Mouse (Mus musculus): Measurements from ENCODE around the gene Rtraf. TPM values are rescaled to one million over a fixed set of nuclear protein-coding genes. Genes with fewer than 3 reads are reported as not detected.

Gene Rtraf
- total RNA-seq, 4 experiments from 2014 or later = 50.4 to 57.2 (median 54.8) TPM

DNA sequence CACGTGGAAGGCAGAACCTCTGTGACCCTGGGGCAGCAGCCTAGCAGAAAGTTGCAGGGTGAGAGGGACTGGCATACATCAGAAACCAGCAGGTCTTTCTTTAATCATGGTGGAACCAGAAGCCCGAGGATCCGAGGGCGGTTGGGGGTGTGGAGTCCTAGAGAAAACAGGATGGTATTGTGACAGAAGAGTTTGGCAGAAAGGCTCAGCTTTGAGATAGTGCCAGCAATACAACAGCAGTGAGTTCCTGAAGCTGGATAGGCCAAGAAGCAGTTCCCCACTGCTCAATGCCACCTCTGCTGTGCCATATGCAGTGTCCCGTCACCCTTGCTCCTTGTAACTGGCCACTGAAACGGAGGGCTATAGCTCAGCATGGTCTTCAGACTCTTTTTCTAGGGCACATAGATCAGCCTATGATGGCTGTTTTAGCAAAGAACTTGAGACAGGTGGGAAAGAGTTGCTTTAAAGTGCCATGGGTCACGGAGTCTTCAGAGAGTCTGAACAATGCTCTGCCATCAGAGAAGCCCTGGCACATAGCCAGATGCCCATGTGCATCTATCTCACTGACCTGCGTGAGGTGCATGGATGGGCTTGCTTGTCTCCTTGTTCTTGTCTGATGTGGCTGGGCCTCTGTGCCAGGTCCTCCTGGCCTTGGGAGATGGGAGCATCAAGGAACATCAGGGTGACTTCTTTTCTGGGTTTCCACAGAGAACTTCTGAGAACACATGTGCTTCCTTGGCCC is 22.0 kb downstream of the Rtraf start:
- peak in 1 of 2 experiments; percentile 44 for DNase-seq (ENCODE audit: low spot score in 2 of 2)

- DNase-seq (ENCODE audit: low spot score in 2 of 2) = no peak
These were observed 23.1 kb downstream of the Rtraf start for GRCm38 (mm10) chr14:19800485-19800884.

GRCm38 (mm10) chr14:19796541-19797304 is 26.9 kb downstream of the Rtraf start:
- no peak for DNase-seq (ENCODE audit: low spot score in 2 of 2)

DNA sequence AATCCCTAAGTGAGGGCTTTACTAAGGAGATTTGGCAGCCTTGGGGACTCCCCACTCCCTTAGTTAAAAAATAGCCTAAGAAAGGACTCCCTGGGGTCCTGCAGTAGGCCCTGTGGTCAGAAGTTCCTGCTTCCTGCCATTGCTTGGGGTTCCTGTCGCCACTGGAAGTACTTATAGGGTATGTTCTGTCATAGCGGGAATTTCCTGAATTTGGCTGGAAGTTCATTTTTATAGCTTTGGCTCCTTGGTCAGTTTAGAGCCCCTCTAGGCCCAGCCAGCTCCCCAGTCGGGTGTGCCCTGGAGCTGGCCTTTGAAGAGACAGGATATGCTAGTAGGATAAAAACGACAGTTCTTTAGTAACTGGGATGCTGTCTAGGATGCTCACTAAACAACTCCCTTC is 28.7 kb downstream of the Rtraf start:
- DNase-seq (ENCODE audit: low spot score in 2 of 2) = no peak

GRCm38 (mm10) chr14:19788443-19788842 is 35.2 kb downstream of the Rtraf start:
- no peak for DNase-seq (ENCODE audit: low spot score in 2 of 2)

DNA sequence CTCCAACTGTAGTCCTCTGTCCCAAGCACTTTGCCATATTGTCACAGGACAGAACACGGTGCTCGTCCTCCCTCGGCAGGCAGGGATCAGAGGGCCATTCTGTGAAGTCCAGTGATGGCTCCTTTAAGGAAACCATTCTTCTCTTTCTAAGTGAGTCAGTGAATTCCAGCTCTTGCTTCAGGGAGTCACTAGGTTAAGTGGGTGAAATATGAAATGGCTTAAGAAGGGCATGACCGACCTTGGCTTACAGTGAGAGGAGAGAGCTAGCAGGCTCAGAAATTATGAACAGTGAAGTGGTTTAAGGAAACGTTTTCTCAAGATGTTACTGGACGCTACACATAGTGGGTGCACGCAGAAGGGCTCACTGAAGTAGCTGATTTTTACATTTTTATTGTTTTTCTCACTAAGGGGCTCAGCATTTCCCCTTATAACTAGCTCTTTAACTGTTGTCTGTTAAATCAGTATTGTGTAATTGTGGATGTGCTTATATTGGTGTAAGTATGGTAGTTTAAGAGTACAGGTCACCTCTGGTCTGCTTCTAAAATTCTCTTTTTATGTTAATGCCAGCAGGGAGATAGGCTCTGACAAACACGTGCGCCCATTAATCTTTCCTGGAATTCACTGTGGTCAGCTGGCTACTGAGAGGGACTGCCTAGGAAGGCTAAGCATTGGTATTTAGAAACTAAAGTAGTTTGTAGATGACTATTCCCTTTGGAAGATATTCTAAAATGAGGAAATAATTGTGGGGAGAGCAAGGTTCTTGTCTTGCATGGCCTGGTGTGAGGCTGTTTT is 37.6 kb downstream of the Rtraf start:
- no peak for DNase-seq (ENCODE audit: low spot score in 2 of 2)

- no peak for DNase-seq (ENCODE audit: low spot score in 2 of 2)
These were observed 45.7 kb downstream of the Rtraf start for GRCm38 (mm10) chr14:19777945-19778344.

DNA sequence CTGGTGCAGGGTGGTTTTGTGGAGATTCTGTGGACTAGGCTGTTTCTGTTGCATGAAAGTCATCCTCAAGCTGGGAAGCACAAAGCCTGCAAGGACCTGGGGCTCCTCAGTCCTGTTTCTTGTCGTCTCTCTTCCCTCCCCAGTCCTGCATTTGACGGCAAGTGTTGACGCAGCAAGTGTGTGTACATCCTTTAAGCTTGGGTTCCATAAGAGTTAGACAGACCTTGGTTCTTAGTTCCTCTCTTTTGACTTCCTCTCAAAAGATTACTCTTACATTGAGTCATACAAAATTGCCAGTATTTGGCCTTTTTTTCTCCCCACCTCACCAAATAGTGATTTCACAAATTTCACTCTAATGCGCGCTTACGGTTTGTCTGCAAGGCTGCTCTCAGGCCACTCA is 46.3 kb downstream of the Rtraf start:
- DNase-seq (ENCODE audit: low spot score in 2 of 2) = no peak

DNA sequence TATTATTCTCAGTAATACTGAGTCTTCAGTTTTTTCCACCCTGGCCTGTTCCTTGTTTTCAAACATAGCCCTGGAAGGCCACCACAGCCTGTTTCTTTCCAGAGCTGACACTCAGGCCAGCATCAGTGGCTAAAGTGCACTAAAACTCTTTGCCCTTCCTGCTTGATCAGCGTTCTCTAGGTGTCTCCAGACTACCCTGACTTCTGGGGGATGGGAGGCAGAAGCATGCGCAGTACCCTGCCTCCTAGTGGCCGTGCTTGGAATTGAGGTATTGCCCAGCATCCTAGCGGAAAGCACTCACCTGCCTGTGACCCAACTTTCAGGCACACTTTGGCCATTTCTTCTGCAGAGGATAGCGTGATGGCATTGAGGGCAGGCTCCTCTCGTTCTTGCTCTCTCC is 46.7 kb downstream of the Rtraf start:
- no peak for DNase-seq (ENCODE audit: low spot score in 2 of 2)

- no peak for DNase-seq (ENCODE audit: low spot score in 2 of 2)
These were observed 47.4 kb downstream of the Rtraf start for GRCm38 (mm10) chr14:19776179-19776578.

- DNase-seq (ENCODE audit: low spot score in 2 of 2) = no peak
These were observed 48.1 kb downstream of the Rtraf start for GRCm38 (mm10) chr14:19775491-19775890.

DNA sequence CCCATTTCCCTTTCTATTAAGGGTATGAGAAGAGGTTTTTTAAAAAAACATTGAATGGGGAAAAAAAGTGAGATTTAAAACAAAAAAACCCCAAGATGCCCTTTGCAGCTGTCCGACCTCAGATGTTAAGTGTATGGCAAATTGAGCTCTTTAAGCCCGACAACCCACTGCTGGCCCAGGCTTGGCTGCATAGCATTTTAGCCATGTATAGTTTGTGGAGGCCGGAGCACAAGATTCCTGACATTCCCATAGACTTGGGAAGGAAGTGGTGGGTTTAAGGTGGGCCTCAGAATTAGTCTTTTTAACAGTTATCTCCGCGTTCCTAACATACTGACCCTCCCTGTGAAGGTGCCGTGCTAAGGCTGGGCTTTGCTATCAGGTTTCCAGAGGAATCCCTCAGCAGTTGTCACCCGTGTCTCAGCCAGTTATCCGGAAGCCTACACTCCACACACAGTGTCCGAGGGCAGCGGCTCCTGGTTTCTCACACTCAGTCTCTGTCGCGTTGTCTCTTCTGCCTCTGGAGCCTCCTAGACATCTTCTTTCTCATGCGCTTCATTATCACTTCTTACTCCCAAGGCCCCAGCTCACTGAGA is 49.5 kb downstream of the Rtraf start:
- DNase-seq (ENCODE audit: low spot score in 2 of 2) = no peak

GRCm38 (mm10) chr14:19771173-19771572 is 52.5 kb downstream of the Rtraf start:
- no peak for DNase-seq (ENCODE audit: low spot score in 2 of 2)

DNA sequence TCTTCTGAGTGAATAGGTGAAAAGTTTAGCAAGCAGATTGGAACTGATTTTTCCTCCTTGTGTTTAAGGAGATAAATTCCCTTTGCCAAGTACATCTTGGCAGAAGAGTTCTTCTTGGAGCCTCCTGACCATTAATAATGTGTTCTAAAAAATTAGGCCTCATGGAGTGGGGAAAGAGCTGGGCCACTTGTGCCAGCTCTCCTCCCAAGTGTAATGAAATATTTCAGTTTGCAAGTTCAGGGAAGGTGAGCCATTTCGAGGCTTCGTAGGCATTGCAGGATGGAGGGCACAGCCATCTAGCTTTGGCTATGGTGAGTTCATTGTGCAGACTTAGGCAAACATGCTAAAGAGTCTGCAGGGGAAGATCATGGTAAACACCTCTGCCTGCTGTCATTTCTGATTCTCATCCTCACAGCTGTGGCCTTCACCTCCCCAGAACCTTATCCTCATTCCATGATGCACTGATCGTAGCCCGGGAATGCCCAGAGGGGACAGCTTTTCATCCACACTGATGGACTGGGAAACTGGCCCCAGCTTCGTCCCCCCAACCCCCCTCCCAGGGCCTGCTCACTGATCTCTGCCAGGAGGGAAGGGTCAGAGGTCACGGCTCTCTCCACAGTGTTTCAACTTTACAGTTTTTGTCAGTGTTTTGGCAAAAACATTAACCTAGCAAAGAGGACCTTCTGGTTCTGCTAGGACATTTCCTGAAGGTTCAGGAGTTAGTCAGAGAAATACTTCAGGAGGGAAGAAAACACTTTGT is 54.0 kb downstream of the Rtraf start:
- DNase-seq (ENCODE audit: low spot score in 2 of 2) = no peak

- DNase-seq (ENCODE audit: low spot score in 2 of 2) = no peak
These were observed 55.0 kb downstream of the Rtraf start for GRCm38 (mm10) chr14:19768648-19769047.

DNA sequence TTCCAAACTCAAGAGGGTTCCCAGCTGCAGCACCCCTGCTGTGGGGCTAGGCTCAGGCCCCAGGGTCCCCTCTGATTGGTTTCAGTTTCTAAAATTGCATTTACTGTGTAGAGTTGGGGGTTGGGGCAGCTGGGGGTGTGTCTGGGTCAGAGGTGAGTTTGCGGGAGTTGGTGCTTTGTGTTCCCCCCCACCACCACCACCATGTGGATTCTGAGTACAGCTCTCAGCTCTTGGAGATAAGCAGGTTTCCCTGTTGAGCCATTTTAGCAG is 57.3 kb downstream of the Rtraf start:
- DNase-seq (ENCODE audit: low spot score in 2 of 2) = no peak

GRCm38 (mm10) chr14:19765539-19766379 is 57.9 kb downstream of the Rtraf start:
- no peak for DNase-seq (ENCODE audit: low spot score in 2 of 2)

DNA sequence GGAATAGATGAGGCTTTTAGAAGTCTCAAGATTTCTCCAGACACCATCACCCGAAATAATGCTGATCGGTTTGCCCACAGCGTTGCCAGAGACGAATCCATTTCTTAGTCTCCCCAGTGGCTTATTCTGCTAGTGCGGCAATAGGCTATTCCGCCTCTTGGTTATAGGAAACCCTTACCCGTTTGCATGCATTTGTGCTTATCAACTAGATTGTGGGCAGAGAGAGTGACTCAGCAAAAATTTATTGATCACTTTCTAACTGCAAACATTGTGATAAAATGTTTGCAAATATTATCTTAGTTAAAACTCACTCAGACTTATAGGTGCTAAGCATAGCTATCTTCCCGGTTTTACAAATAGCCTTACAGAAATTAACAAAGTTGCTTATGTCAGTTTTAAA is 59.3 kb downstream of the Rtraf start:
- DNase-seq (ENCODE audit: low spot score in 2 of 2) = no peak

DNA sequence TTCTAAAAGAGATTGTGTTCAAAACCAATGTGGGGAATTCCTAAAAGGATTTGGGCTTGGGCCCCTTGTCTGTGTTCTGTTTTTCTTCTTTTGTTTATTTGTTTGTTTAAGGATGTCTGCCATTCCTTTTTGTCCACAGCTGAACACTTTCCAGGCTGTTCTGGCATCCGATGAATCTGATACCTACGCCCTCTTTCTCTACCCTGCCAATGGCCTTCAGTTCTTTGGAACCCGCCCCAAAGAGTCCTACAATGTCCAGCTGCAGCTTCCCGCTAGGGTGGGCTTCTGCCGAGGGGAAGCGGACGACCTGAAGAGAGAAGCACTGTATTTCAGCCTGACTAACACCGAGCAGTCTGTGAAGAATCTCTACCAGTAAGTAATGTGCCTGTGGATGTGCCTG is 60.1 kb downstream of the Rtraf start:
- no peak for DNase-seq (ENCODE audit: low spot score in 2 of 2)

DNA sequence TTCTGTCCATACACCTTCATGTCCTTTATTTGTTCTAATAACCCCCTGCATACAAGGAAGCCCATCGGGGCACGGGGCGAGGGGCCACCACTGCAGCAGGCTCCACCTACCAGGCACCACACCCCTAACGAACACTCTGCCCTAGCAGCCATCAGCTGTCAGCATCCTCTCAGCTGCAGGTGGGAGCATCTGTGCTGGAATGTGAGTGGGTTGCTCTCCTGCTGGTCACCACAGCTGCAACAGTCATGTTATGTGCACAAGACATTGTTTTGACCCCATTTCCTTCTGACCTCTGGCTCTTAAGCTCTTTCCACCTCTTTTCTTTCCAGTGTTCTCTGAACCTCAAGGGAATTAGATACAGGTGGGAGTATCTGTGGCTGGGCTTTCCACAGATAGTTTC is 61.6 kb downstream of the Rtraf start:
- DNase-seq (ENCODE audit: low spot score in 2 of 2) = no peak

Measured in layer of hippocampus, adult 8-10 months (tissue).